Mouse (Mus musculus): ENCODE results near the gene Cntnap1.

Cntnap1 gene

GRCm38 (mm10) chr11:101170811-101171610 lies 688 bp downstream of the Cntnap1 start, which contains the start of gene Plekhh3:
Plekhh3 (minus strand) TSS chr11:101171351.
- in situ Hi-C loops (cut with MseI, MboI) = no loop called here

GRCm38 (mm10) chr11:101171721-101172433 lies 1.6 kb downstream of the Cntnap1 start:
- in situ Hi-C loops (cut with MseI, MboI) = no loop called here

- in situ Hi-C loops (cut with MseI, MboI) = no loop called here
Measured at GRCm38 (mm10) chr11:101172434-101172815, 2.1 kb downstream of the Cntnap1 start.

GRCm38 (mm10) chr11:101173112-101173511 lies 2.8 kb downstream of the Cntnap1 start:
- in situ Hi-C loops (cut with MseI, MboI) = no loop called here

GRCm38 (mm10) chr11:101173631-101174388 lies 3.5 kb downstream of the Cntnap1 start:
- in situ Hi-C loops (cut with MseI, MboI) = no loop called here

GRCm38 (mm10) chr11:101174389-101174745 lies 4.0 kb downstream of the Cntnap1 start:
- in situ Hi-C loops (cut with MseI, MboI) = no loop called here

GRCm38 (mm10) chr11:101174851-101175628 lies 4.7 kb downstream of the Cntnap1 start, which contains the start of gene Ccr10:
Ccr10 (minus strand) TSS chr11:101175443.
- in situ Hi-C loops (cut with MseI, MboI) = loop anchor here (5.0 kb wide), 1 partner anchor 43 kb away; no protein-coding TSS in a partner anchor

GRCm38 (mm10) chr11:101175636-101176116 lies 5.4 kb downstream of the Cntnap1 start:
- in situ Hi-C loops (cut with MseI, MboI) = loop anchor here (5.0 kb wide), 1 partner anchor 43 kb away; no protein-coding TSS in a partner anchor

- in situ Hi-C loops (cut with MseI, MboI) = loop anchor here (5.0 kb wide), 1 partner anchor 44 kb away; no protein-coding TSS in a partner anchor
Measured at GRCm38 (mm10) chr11:101176117-101176691, 5.9 kb downstream of the Cntnap1 start.

GRCm38 (mm10) chr11:101176933-101177773 lies 6.8 kb downstream of the Cntnap1 start:
- in situ Hi-C loops (cut with MseI, MboI) = loop anchor here (5.0 kb wide), 1 partner anchor 45 kb away; no protein-coding TSS in a partner anchor

GRCm38 (mm10) chr11:101178061-101179058 lies 8.0 kb downstream of the Cntnap1 start:
- in situ Hi-C loops (cut with MseI, MboI) = loop anchor here (5.0 kb wide), 1 partner anchor 46 kb away; no protein-coding TSS in a partner anchor

- in situ Hi-C loops (cut with MseI, MboI) = loop anchor here (5.0 kb wide), 1 partner anchor 47 kb away; no protein-coding TSS in a partner anchor
Measured at GRCm38 (mm10) chr11:101179306-101179705, 9.0 kb downstream of the Cntnap1 start.

GRCm38 (mm10) chr11:101180261-101180660 lies 9.9 kb downstream of the Cntnap1 start:
- in situ Hi-C loops (cut with MseI, MboI) = no loop called here

GRCm38 (mm10) chr11:101180846-101181740 lies 10.8 kb downstream of the Cntnap1 start:
- in situ Hi-C loops (cut with MseI, MboI) = no loop called here

- in situ Hi-C loops (cut with MseI, MboI) = no loop called here
Measured at GRCm38 (mm10) chr11:101181961-101182360, 11.6 kb downstream of the Cntnap1 start.

- in situ Hi-C loops (cut with MseI, MboI) = no loop called here
Measured at GRCm38 (mm10) chr11:101182771-101183517, 12.6 kb downstream of the Cntnap1 start.
